Mouse (Mus musculus) ES-Bruce4 (cell line): ENCODE data around the gene Dok5. TPM values are rescaled to one million over a fixed set of nuclear protein-coding genes. Genes with fewer than 3 reads are reported as not detected.

Experiments used
- H3K27ac ChIP-seq: 2 replicates; pipeline ENCODE4 v1.5.1; 2012; ENCODE audit warnings: low read length, inconsistent platforms; ENCODE audit not compliant: insufficient read depth
- H3K27me3 ChIP-seq: 2 replicates; pipeline ENCODE4 v1.6.1; 2012; ENCODE audit warnings: mild to moderate bottlenecking, low read length, inconsistent platforms; ENCODE audit not compliant: control insufficient read depth, poor library complexity, insufficient read depth, severe bottlenecking
- H3K36me3 ChIP-seq: 2 replicates; pipeline ENCODE4 v1.6.1; 2012; ENCODE audit warnings: inconsistent platforms, mild to moderate bottlenecking, low read length, moderate library complexity; ENCODE audit not compliant: control insufficient read depth, poor library complexity, insufficient read depth, severe bottlenecking
- H3K4me1 ChIP-seq: one replicate; pipeline ENCODE4 v1.8.1; 2011; ENCODE audit warnings: low read length; ENCODE audit not compliant: control insufficient read depth, insufficient read depth
- H3K4me3 ChIP-seq: 2 replicates; pipeline ENCODE4 v1.5.1; 2011; ENCODE audit warnings: low read depth, mild to moderate bottlenecking, low read length
- H3K9ac ChIP-seq: 2 replicates; pipeline ENCODE4 v1.6.1; 2012; ENCODE audit warnings: low read depth, mild to moderate bottlenecking, inconsistent platforms; ENCODE audit not compliant: poor library complexity, severe bottlenecking
- H3K9me3 ChIP-seq: replicated peaks from 2 replicates; pipeline ENCODE4 v1.6.1; 2012; ENCODE audit warnings: mild to moderate bottlenecking, low read length, inconsistent platforms; ENCODE audit not compliant: control insufficient read depth, poor library complexity, insufficient read depth, severe bottlenecking
- CTCF ChIP-seq: IDR thresholded peaks from one replicate; pipeline ENCODE4 v1.8.1; 2011; ENCODE audit warnings: low read depth, low read length
- EP300 ChIP-seq: IDR thresholded peaks from 2 replicates; pipeline ENCODE4 v1.6.1; 2011; ENCODE audit warnings: low read depth, low read length; ENCODE audit not compliant: insufficient read depth
- POLR2A ChIP-seq: IDR thresholded peaks from one replicate; pipeline ENCODE4 v1.8.1; 2011; ENCODE audit warnings: low read length; ENCODE audit not compliant: insufficient read depth
- polyA plus RNA-seq: library from polyadenylated mRNA; stranded (reverse); fragments of >200 nt; gene quantifications from 2 replicates; pipeline ENCODE4 v1.2.4, GENCODE M21; 2011; ENCODE audit warnings: low read depth; ENCODE audit not compliant: missing spikeins, insufficient read depth, insufficient read length

Gene Dok5
- polyA plus RNA-seq, 1 experiment: 1.4 TPM

DNA sequence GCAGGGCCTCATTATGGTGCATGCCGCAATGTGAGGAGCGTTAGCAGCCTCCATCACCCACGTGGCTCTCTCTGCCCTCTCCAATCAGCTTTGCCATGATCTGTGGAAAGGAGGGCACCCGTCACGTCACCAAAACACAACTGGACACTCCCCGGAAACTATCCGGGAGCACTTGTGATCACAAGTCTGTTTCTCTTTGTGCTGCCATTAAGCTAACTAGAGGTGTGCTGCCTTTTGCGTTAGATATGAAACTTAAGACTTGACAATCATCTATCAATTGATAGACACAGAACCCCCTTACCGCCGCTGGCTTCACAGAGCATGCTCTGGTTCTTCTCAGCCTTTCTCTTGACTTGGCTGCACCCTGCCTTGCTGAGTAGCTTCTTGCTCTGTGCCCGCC lies 6.9 kb upstream of the Dok5 start:
- H3K9ac ChIP-seq: no peak overlapping the region
- H3K4me3 ChIP-seq: no peak overlapping the region
- no peaks in the 10 kb centered on the region for H3K27me3 ChIP-seq
- no peaks in the 10 kb centered on the region for H3K36me3 ChIP-seq
- no peak for TF ChIP-seq POLR2A
- no peak for TF ChIP-seq CTCF
- no peak for TF ChIP-seq EP300
- no peak overlapping the region for H3K27ac ChIP-seq
- H3K9me3 ChIP-seq: no peaks in the 10 kb centered on the region
- H3K4me1 ChIP-seq: no peaks in the 10 kb centered on the region

DNA sequence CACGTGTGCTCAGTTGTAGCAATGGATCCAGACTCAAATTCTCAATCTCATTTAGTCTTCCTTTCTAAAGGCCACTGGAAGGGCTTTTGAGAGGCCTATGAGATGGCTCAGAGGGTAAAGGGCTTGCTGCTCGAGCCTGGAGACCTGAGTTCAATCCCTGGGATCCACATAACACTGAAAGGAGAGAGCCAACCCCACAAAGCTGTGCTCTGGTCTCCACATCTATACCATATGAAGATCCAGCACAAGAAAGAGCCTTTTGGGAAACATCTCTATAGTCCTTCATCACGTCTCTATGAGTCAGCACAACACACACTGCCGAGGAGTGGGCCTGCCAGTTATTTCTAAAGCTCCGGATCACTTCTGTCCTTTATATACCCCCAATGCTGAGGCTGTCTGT lies 5.8 kb upstream of the Dok5 start:
- H3K36me3 ChIP-seq: no peaks in the 10 kb centered on the region
- no peak overlapping the region for H3K27ac ChIP-seq
- H3K9me3 ChIP-seq: no peaks in the 10 kb centered on the region
- no peaks in the 10 kb centered on the region for H3K27me3 ChIP-seq
- H3K9ac ChIP-seq: no peak overlapping the region
- TF ChIP-seq EP300 (no peak), POLR2A (no peak), CTCF (no peak)
- no peaks in the 10 kb centered on the region for H3K4me1 ChIP-seq
- H3K4me3 ChIP-seq: no peak overlapping the region

DNA sequence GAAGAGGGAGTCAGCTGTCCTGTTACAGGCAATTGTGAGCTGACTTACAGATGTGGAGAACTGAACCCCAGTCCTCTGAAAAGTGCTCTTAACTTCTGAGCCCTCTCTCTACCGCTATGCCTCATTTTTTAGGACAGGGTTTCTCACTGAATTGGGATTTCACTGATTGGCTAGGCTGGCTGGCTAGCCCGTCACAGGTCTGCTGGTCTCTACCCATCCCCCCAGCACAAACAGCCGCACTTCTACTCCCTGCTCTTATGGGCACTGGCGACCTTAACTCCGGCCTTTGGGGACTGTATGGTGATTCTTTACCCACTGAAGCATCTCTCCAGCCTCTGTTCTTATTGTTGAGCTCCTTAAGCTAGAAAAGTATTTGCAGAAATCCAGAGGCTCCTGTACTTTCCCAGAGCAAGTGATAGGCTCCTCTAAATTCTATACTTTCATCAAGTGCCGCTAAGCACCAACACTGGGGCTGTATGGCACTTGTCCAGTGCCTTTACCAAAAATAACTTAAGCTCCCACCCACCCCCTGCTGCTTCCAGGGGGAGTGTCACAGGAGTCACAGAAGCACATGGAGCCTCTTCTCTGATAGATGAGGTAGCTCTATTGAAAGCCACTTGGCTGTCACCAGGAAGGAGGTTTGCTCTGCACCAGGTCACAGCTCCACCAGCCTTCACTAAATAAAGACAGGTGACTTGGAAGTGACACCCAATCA lies 4.5 kb upstream of the Dok5 start:
- TF ChIP-seq CTCF (no peak), EP300 (no peak), POLR2A (no peak)
- Histone ChIP-seq H3K27me3 (no peaks in the 10 kb centered on the region), H3K4me1 (no peaks in the 10 kb centered on the region), H3K4me3 (no peak overlapping the region), H3K27ac (no peak overlapping the region), H3K9ac (no peak overlapping the region), H3K9me3 (no peaks in the 10 kb centered on the region), H3K36me3 (no peaks in the 10 kb centered on the region)

DNA sequence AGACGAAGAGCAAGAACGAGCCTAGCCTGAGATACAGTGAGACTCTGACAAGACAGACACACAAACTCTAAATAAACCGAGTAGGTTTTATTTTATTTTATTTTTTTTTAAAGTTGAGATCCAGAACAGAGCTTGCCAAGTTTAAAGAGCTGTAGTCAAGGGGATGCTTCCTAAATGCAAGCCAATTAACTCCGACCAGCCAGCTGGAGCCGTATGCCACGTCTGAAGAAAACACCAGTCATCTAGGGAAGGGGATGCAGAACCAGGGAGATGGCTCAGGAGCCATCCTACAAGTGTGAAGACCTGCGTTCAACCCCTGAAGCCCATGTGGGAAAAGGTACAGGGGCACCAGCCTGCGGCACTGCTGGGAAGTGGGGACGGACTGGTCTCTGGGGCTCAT lies 2.7 kb upstream of the Dok5 start:
- H3K9me3 ChIP-seq: no peaks in the 10 kb centered on the region
- no peak overlapping the region for H3K9ac ChIP-seq
- TF ChIP-seq POLR2A (no peak), CTCF (no peak), EP300 (no peak)
- H3K27me3 ChIP-seq: no peaks in the 10 kb centered on the region
- no peak overlapping the region for H3K27ac ChIP-seq
- H3K4me3 ChIP-seq: no peak overlapping the region
- no peaks in the 10 kb centered on the region for H3K4me1 ChIP-seq
- no peaks in the 10 kb centered on the region for H3K36me3 ChIP-seq

DNA sequence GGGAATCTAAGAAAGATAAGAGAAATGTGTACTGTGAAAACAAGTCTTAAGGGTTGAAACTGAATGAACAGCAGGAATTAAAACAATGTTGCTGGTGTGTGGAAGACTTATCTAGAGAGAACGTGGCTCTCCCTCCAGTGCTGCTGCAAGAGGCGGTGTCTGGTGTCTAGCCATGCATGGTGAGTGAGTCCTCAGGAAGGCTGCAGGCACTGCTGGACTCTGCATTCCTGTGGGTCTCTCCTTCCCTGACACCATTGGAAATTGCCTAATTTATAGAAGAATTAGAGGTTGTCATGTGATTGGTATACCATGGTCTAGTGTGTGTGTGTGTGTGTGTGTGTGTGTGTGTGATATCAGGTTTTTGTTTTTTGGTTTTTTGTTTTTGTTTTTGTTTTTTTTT lies 1.9 kb upstream of the Dok5 start:
- no peak overlapping the region for H3K4me3 ChIP-seq
- TF ChIP-seq CTCF (no peak), EP300 (no peak), POLR2A (no peak)
- no peaks in the 10 kb centered on the region for H3K36me3 ChIP-seq

DNA sequence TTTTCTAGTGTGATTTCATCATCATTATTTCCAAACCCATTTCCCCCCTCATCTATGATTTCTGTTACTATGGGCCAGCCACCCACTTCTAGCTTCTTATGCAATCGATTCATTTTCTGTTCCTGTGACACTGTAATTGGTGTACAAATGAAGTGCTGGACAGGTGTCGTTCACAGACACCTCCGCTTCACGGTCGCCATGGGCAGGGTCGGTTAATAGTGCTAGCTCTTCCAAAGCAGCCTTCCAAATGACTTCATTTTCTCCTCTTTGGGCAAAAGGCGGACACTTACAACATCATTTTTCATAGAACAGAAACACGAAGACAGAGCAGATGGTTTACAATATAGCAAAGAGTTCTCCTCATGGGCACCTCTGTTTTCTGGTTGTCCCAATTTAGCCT lies 1.5 kb upstream of the Dok5 start:
- Histone ChIP-seq H3K9me3 (no peaks in the 10 kb centered on the region), H3K4me1 (no peaks in the 10 kb centered on the region), H3K27me3 (no peaks in the 10 kb centered on the region), H3K36me3 (no peaks in the 10 kb centered on the region), H3K4me3 (no peak overlapping the region), H3K9ac (no peak overlapping the region), H3K27ac (no peak overlapping the region)
- TF ChIP-seq POLR2A (no peak), CTCF (no peak), EP300 (no peak)

More for the DNA sequence above, 1.9 kb upstream of the Dok5 start:
- Histone ChIP-seq H3K9me3 (no peaks in the 10 kb centered on the region), H3K27ac (no peak overlapping the region), H3K27me3 (no peaks in the 10 kb centered on the region), H3K4me1 (no peaks in the 10 kb centered on the region), H3K9ac (no peak overlapping the region)
